Mouse (Mus musculus) embryonic fibroblast, embryonic 13.5 days (primary cell): ENCODE measurements around the gene Cct4. TPM values are rescaled to one million over a fixed set of nuclear protein-coding genes. Genes with fewer than 3 reads are reported as not detected.

Experiments
- H3K27ac ChIP-seq: 2 replicates; pipeline ENCODE4 v1.5.1; 2012; ENCODE audit warnings: low read length, control low read depth, inconsistent platforms; ENCODE audit not compliant: insufficient read depth
- H3K4me1 ChIP-seq: 2 replicates; pipeline ENCODE4 v1.6.1; 2011; ENCODE audit warnings: low read length; ENCODE audit not compliant: control insufficient read depth, insufficient read depth
- H3K4me3 ChIP-seq: 2 replicates; pipeline ENCODE4 v1.5.1; 2011; ENCODE audit warnings: mild to moderate bottlenecking, control low read depth, low read length; ENCODE audit not compliant: insufficient read depth
- CTCF ChIP-seq: IDR thresholded peaks from 2 replicates; pipeline ENCODE4 v1.5.1; 2011; ENCODE audit warnings: mild to moderate bottlenecking, control low read depth, low read length, moderate library complexity, borderline replicate concordance; ENCODE audit not compliant: insufficient read depth
- POLR2A ChIP-seq: IDR thresholded peaks from 2 replicates; pipeline ENCODE4 v1.6.1; 2011; ENCODE audit warnings: low read depth, mild to moderate bottlenecking, control low read depth, low read length, moderate library complexity
- polyA plus RNA-seq: library from polyadenylated mRNA; stranded (reverse); fragments of >200 nt; gene quantifications from 2 replicates; pipeline ENCODE4 v1.2.4, GENCODE M21; 2011; ENCODE audit warnings: low read depth; ENCODE audit not compliant: missing spikeins, insufficient read length

The Cct4 gene
- polyA plus RNA-seq, 1 experiment, result 422 TPM

- H3K4me1 ChIP-seq, result no peaks in the 10 kb centered on the region
- no peak overlapping the region for H3K4me3 ChIP-seq
Observed at GRCm38 (mm10) chr11:22970546-22970945, 19.8 kb upstream of the Cct4 start.

GRCm38 (mm10) chr11:22971835-22972709, 18.2 kb upstream of the Cct4 start, which contains the start of gene Zrsr1:
TSS of gene Zrsr1 (plus strand) at chr11:22972005.
- Histone ChIP-seq H3K27ac (peak within 1 kb of the TSS; percentile 53; the same call in 1 of the 2 replicates), H3K4me1 (no peaks in the 10 kb centered on the region), H3K4me3 (peak within 1 kb of the TSS; percentile 48)
- TF ChIP-seq POLR2A (peak; percentile 89), CTCF (no peak)

More at GRCm38 (mm10) chr11:22970546-22970945, 19.8 kb upstream of the Cct4 start:
- TF ChIP-seq CTCF, result no peak
- TF ChIP-seq POLR2A, result no peak
- no peak overlapping the region for H3K27ac ChIP-seq

GRCm38 (mm10) chr11:22972746-22973526, 17.4 kb upstream of the Cct4 start:
- TF ChIP-seq CTCF, result no peak
- TF ChIP-seq POLR2A, result peak; percentile 54
- H3K4me1 ChIP-seq, result no peaks in the 10 kb centered on the region
- peak overlapping the region; percentile 53 for H3K27ac ChIP-seq
- peak overlapping the region; percentile 57 for H3K4me3 ChIP-seq

- Histone ChIP-seq H3K27ac (peak overlapping the region; percentile 34; the same call in 1 of the 2 replicates), H3K4me3 (peak overlapping the region; percentile 57), H3K4me1 (no peaks in the 10 kb centered on the region)
- TF ChIP-seq CTCF (no peak), POLR2A (peak; percentile 28; the same call in 1 of the 2 replicates)
Observed at GRCm38 (mm10) chr11:22973599-22973998, 16.7 kb upstream of the Cct4 start.

GRCm38 (mm10) chr11:22978215-22978614, 12.1 kb upstream of the Cct4 start:
- Histone ChIP-seq H3K27ac (no peak overlapping the region), H3K4me3 (no peak overlapping the region), H3K4me1 (peaks cover 2% of the 10 kb centered on the region; the same call in 1 of the 2 replicates)
- TF ChIP-seq POLR2A, result no peak
- no peak for TF ChIP-seq CTCF

- H3K4me1 ChIP-seq, result peaks cover 2% of the 10 kb centered on the region; the same call in 1 of the 2 replicates
- no peak overlapping the region for H3K27ac ChIP-seq
- TF ChIP-seq CTCF, result no peak
- TF ChIP-seq POLR2A, result no peak
- H3K4me3 ChIP-seq, result no peak overlapping the region
Observed at GRCm38 (mm10) chr11:22978711-22979110, 11.6 kb upstream of the Cct4 start.

- Histone ChIP-seq H3K27ac (no peak overlapping the region), H3K4me1 (peaks cover 2% of the 10 kb centered on the region; the same call in 1 of the 2 replicates), H3K4me3 (no peak overlapping the region)
- TF ChIP-seq CTCF (no peak), POLR2A (no peak)
Observed at GRCm38 (mm10) chr11:22979221-22979620, 11.1 kb upstream of the Cct4 start.

GRCm38 (mm10) chr11:22981041-22981440, 9.3 kb upstream of the Cct4 start:
- no peak overlapping the region for H3K27ac ChIP-seq
- peak overlapping the region; percentile 86 for H3K4me3 ChIP-seq
- no peak for TF ChIP-seq CTCF
- peaks cover 2% of the 10 kb centered on the region; the same call in 1 of the 2 replicates for H3K4me1 ChIP-seq

- Histone ChIP-seq H3K27ac (peak overlapping the region; percentile 83), H3K4me1 (peaks cover 2% of the 10 kb centered on the region; the same call in 1 of the 2 replicates), H3K4me3 (peak overlapping the region; percentile 86)
- TF ChIP-seq CTCF, result no peak
- no peak for TF ChIP-seq POLR2A
Observed at GRCm38 (mm10) chr11:22981543-22981950, 8.8 kb upstream of the Cct4 start.
